Mouse (Mus musculus) MEL (cell line): ENCODE measurements around the gene Trio.

Experiments used
- CTCF ChIP-seq, 3 experiments: IDR thresholded peaks in 2 of 3; conservative IDR thresholded peaks in 1 of 3; 2 replicates each; pipeline ENCODE4 v1.5.1; 2011 to 2012; ENCODE audit warnings: low read length in 3 of 3, low read depth in 2 of 3, mild to moderate bottlenecking in 2 of 3, improper control_type of control experiment in 1 of 3, inconsistent platforms in 1 of 3, mixed read lengths in 1 of 3, moderate library complexity in 1 of 3; ENCODE audit not compliant: control insufficient read depth in 1 of 3, insufficient read depth in 1 of 3, poor library complexity in 1 of 3, severe bottlenecking in 1 of 3
- GATA1 ChIP-seq: IDR thresholded peaks from 2 replicates; pipeline ENCODE4 v1.6.1; 2011; ENCODE audit warnings: low read depth, low read length, improper control_type of control experiment
- JUND ChIP-seq: IDR thresholded peaks from 2 replicates; pipeline ENCODE4 v1.6.1; 2011; ENCODE audit warnings: low read depth, mild to moderate bottlenecking, improper control_type of control experiment, low read length
- MAFK ChIP-seq: IDR thresholded peaks from 2 replicates; pipeline ENCODE4 v1.6.1; 2011; ENCODE audit warnings: low read depth, mild to moderate bottlenecking, low read length, improper control_type of control experiment, borderline replicate concordance
- MAX ChIP-seq: IDR thresholded peaks from 2 replicates; pipeline ENCODE4 v1.6.1; 2011; ENCODE audit warnings: low read length, improper control_type of control experiment
- MYC ChIP-seq: IDR thresholded peaks from 2 replicates; pipeline ENCODE4 v1.6.1; 2011; ENCODE audit warnings: low read depth, mild to moderate bottlenecking, low read length, improper control_type of control experiment, moderate library complexity
- POLR2A ChIP-seq, 2 experiments: IDR thresholded peaks; 2 replicates each; pipeline ENCODE4 v1.6.1; 2011 to 2012; ENCODE audit warnings: low read length in 2 of 2, mild to moderate bottlenecking in 2 of 2, control low read depth in 1 of 2, improper control_type of control experiment in 1 of 2, low read depth in 1 of 2, moderate library complexity in 1 of 2; ENCODE audit not compliant: control insufficient read depth in 1 of 2, insufficient read depth in 1 of 2, poor library complexity in 1 of 2
- POLR2AphosphoS2 ChIP-seq: IDR thresholded peaks from 2 replicates; pipeline ENCODE4 v1.6.1; 2011; ENCODE audit warnings: low read length, improper control_type of control experiment
- POLR2AphosphoS5 ChIP-seq: IDR thresholded peaks from 2 replicates; pipeline ENCODE4 v1.6.1; 2012; ENCODE audit warnings: low read depth, borderline replicate concordance, mild to moderate bottlenecking, inconsistent platforms, low read length, moderate library complexity, mixed read lengths
- SIN3A ChIP-seq: IDR thresholded peaks from 2 replicates; pipeline ENCODE4 v1.6.1; 2012; ENCODE audit warnings: low read length, improper control_type of control experiment, inconsistent platforms
- USF2 ChIP-seq, 2 experiments: IDR thresholded peaks; 2 replicates each; pipeline ENCODE4 v1.6.1; 2011 to 2012; ENCODE audit warnings: improper control_type of control experiment in 2 of 2, low read length in 2 of 2, borderline replicate concordance in 1 of 2, inconsistent platforms in 1 of 2, low read depth in 1 of 2, mild to moderate bottlenecking in 1 of 2; ENCODE audit not compliant: insufficient read depth in 1 of 2
- ZC3H11A ChIP-seq: IDR thresholded peaks from 2 replicates; pipeline ENCODE4 v1.6.1; 2012; ENCODE audit warnings: low read depth, mild to moderate bottlenecking, inconsistent platforms, low read length, improper control_type of control experiment

DNA sequence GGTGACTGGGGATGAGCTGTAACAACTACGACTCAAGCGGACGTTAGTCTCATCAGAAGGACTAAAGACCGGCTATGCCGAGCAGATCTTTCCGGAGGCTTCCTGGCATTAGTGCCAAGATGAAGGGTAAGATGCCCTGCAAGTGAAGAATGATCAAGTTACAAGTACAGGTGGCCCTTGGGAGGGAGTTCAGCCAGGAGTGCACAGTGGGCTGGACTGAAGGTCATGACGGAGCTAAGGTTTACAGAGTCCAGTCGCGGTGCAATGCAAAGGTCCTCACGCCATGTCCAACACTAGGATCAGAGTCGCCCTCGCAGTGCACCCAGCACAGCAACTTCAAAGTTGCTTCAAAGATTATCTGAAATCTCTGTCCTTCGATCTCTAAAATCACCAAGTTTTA is 45.2 kb downstream of the Trio start:
- TF ChIP-seq MYC (no peak), SIN3A (no peak), ZC3H11A (no peak), CTCF (IDR thresholded peaks at IDR 0.05 in 2 of 3, conservative IDR thresholded peaks at IDR 0.05 in 1 of 3; ENCODE audit: control insufficient read depth in 1 of 3, insufficient read depth in 1 of 3, low read depth in 2 of 3, low read length in 3 of 3, poor library complexity in 1 of 3, severe bottlenecking in 1 of 3) (no peak), POLR2A (IDR thresholded peaks at IDR 0.05; ENCODE audit: control insufficient read depth in 1 of 2, insufficient read depth in 1 of 2, low read depth in 1 of 2, low read length in 2 of 2, poor library complexity in 1 of 2) (no peak), MAFK (no peak), MAX (no peak), POLR2AphosphoS2 (no peak), JUND (no peak), POLR2AphosphoS5 (no peak), USF2 (IDR thresholded peaks at IDR 0.05; ENCODE audit: borderline replicate concordance in 1 of 2, insufficient read depth in 1 of 2, low read depth in 1 of 2, low read length in 2 of 2) (no peak), GATA1 (no peak)
